Mouse (Mus musculus): ENCODE data around the gene Bicral.
A peak's percentile ranks its signal among the peaks of the same experiment; 100 is the strongest.
"Not testable (repeated sequence)": the region's sequence is repeated elsewhere in the genome, so short reads cannot be mapped to it uniquely, and the experiment has no call there.

Gene Bicral

GRCm38 (mm10) chr17:46796743-46797142 lies 61.5 kb downstream of the Bicral start:
- DNase-seq (ENCODE audit: low spot score in 2 of 2): no peak

- no peak for DNase-seq (ENCODE audit: low spot score in 2 of 2)
Observed at GRCm38 (mm10) chr17:46792963-46793362, 65.3 kb downstream of the Bicral start.

- DNase-seq (ENCODE audit: low spot score in 2 of 2): not testable (repeated sequence)
Observed at GRCm38 (mm10) chr17:46787974-46788373, 70.3 kb downstream of the Bicral start.

- DNase-seq (ENCODE audit: low spot score in 2 of 2): no peak
Observed at GRCm38 (mm10) chr17:46786952-46787351, 71.3 kb downstream of the Bicral start.

- DNase-seq (ENCODE audit: low spot score in 2 of 2): no peak
Observed at GRCm38 (mm10) chr17:46783222-46783565, 75.1 kb downstream of the Bicral start.

- peak; percentile 76 to 86 for DNase-seq (ENCODE audit: low spot score in 2 of 2)
Observed at GRCm38 (mm10) chr17:46782341-46783221, 75.7 kb downstream of the Bicral start, which contains the start of gene Rpl7l1. Rpl7l1 (minus strand) TSS chr17:46782672.

- DNase-seq (ENCODE audit: low spot score in 2 of 2): no peak
Observed at GRCm38 (mm10) chr17:46781876-46782275, 76.4 kb downstream of the Bicral start.

GRCm38 (mm10) chr17:46776087-46776486 lies 82.2 kb downstream of the Bicral start:
- no peak for DNase-seq (ENCODE audit: low spot score in 2 of 2)

- DNase-seq (ENCODE audit: low spot score in 2 of 2): no peak
Observed at GRCm38 (mm10) chr17:46775070-46775469, 83.2 kb downstream of the Bicral start.

- no peak for DNase-seq (ENCODE audit: low spot score in 2 of 2)
Observed at GRCm38 (mm10) chr17:46774131-46774472, 84.2 kb downstream of the Bicral start.

- DNase-seq (ENCODE audit: low spot score in 2 of 2): no peak
Observed at GRCm38 (mm10) chr17:46773278-46774130, 84.8 kb downstream of the Bicral start.

- DNase-seq (ENCODE audit: low spot score in 2 of 2): peak; percentile 55 to 78
Observed at GRCm38 (mm10) chr17:46772404-46773277, 85.6 kb downstream of the Bicral start, which contains the start of gene 2310039H08Rik. 2310039H08Rik (plus strand) TSS chr17:46772635.

GRCm38 (mm10) chr17:46772038-46772403 lies 86.3 kb downstream of the Bicral start:
- no peak for DNase-seq (ENCODE audit: low spot score in 2 of 2)

- DNase-seq (ENCODE audit: low spot score in 2 of 2): no peak
Observed at GRCm38 (mm10) chr17:46771616-46772015, 86.7 kb downstream of the Bicral start.

- no peak for DNase-seq (ENCODE audit: low spot score in 2 of 2)
Observed at GRCm38 (mm10) chr17:46771025-46771424, 87.3 kb downstream of the Bicral start.

GRCm38 (mm10) chr17:46770546-46770945 lies 87.7 kb downstream of the Bicral start:
- DNase-seq (ENCODE audit: low spot score in 2 of 2): no peak

GRCm38 (mm10) chr17:46767868-46768267 lies 90.4 kb downstream of the Bicral start:
- no peak for DNase-seq (ENCODE audit: low spot score in 2 of 2)

- DNase-seq (ENCODE audit: low spot score in 2 of 2): not testable (repeated sequence)
Observed at GRCm38 (mm10) chr17:46764916-46765315, 93.4 kb downstream of the Bicral start.

GRCm38 (mm10) chr17:46763544-46763943 lies 94.7 kb downstream of the Bicral start, which contains the start of gene Ptcra:
Ptcra (minus strand) TSS chr17:46763712.
- DNase-seq (ENCODE audit: low spot score in 2 of 2): no peak

GRCm38 (mm10) chr17:46758753-46759152 lies 99.5 kb downstream of the Bicral start:
- DNase-seq (ENCODE audit: low spot score in 2 of 2): no peak

- DNase-seq (ENCODE audit: low spot score in 2 of 2): peak; percentile 95 to 98
Observed at GRCm38 (mm10) chr17:46751794-46752556, 106.3 kb downstream of the Bicral start, which contains the start of gene Cnpy3. Cnpy3 (minus strand) TSS chr17:46752214.
